Mouse (Mus musculus): ENCODE data around the gene Gm14862.

- TF ChIP-seq POLR2A (IDR thresholded peaks at IDR 0.05; ENCODE audit: control insufficient read depth, extremely low read depth, insufficient read depth, low read length, poor library complexity) (no peak), CTCF (IDR thresholded peaks at IDR 0.05; ENCODE audit: borderline replicate concordance, control insufficient read depth, extremely low read depth, insufficient read depth, low read length, poor library complexity) (no peak)
Measured at GRCm38 (mm10) chrX:9274321-9274720, 17.6 kb upstream of the Gm14862 start.
